Mouse (Mus musculus): ENCODE measurements around the gene Hsf2bp. TPM values are rescaled to one million over a fixed set of nuclear protein-coding genes. Genes with fewer than 3 reads are reported as not detected.

Gene Hsf2bp
- polyA plus RNA-seq, 1 experiment from 2014 or later = 0.34 TPM

- no peak for ATAC-seq (ENCODE audit: insufficient number of reproducible peaks, insufficient read depth, low FRiP score, low TSS enrichment, low read depth)
- Histone ChIP-seq H3K9ac (replicated peaks) (no peak overlapping the region; the same call in 1 of the 2 replicates), H3K27ac (no peak overlapping the region), H3K4me2 (no peak overlapping the region), H3K36me3 (no peaks in the 10 kb centered on the region), H3K9me3 (no peaks in the 10 kb centered on the region), H3K4me3 (replicated peaks) (no peak overlapping the region), H3K4me1 (replicated peaks) (no peaks in the 10 kb centered on the region), H3K27me3 (no peaks in the 10 kb centered on the region)
- 82% methylated on average over 11 of the region's 11 CpGs for WGBS
Measured at GRCm38 (mm10) chr17:31982326-31983190, 53.6 kb downstream of the Hsf2bp start.

- Histone ChIP-seq H3K27me3 (no peaks in the 10 kb centered on the region), H3K9ac (replicated peaks) (no peak overlapping the region), H3K9me3 (no peaks in the 10 kb centered on the region), H3K4me3 (replicated peaks) (no peak overlapping the region), H3K4me1 (replicated peaks) (no peaks in the 10 kb centered on the region), H3K27ac (no peak overlapping the region), H3K4me2 (no peak overlapping the region), H3K36me3 (no peaks in the 10 kb centered on the region)
- WGBS = 66% methylated on average over 4 of the region's 4 CpGs
- no peak for ATAC-seq (ENCODE audit: insufficient number of reproducible peaks, insufficient read depth, low FRiP score, low TSS enrichment, low read depth)
Measured at GRCm38 (mm10) chr17:31979888-31980287, 56.3 kb downstream of the Hsf2bp start.

DNA sequence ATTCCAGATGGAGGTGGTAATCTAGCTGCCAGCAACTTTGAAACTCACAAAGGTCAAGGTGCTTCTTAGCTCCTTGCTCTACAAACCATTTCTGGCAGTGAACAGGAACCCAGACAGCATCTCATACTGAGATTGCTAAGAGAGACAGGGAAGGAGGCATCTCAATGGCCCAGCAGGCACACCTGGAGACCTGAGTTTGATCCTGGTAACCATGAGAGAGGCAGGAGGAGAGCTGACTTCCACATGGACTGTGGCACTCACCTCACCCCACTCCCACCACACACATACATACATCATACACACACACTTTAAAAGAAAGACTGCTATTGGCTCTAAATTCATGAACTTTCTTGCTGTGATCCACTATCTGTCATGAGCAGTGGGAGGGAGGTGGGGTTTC, 59.0 kb downstream of the Hsf2bp start:
- H3K4me3 ChIP-seq (replicated peaks) = no peak overlapping the region
- no peaks in the 10 kb centered on the region for H3K9me3 ChIP-seq
- no peaks in the 10 kb centered on the region for H3K36me3 ChIP-seq
- peaks cover 4% of the 10 kb centered on the region; the same call in 1 of the 2 replicates for H3K4me1 ChIP-seq (replicated peaks)
- no peak overlapping the region for H3K9ac ChIP-seq (replicated peaks)
- H3K27ac ChIP-seq = no peak overlapping the region
- H3K27me3 ChIP-seq = no peaks in the 10 kb centered on the region
- no peak overlapping the region for H3K4me2 ChIP-seq
- no peak for ATAC-seq (ENCODE audit: insufficient number of reproducible peaks, insufficient read depth, low FRiP score, low TSS enrichment, low read depth)

DNA sequence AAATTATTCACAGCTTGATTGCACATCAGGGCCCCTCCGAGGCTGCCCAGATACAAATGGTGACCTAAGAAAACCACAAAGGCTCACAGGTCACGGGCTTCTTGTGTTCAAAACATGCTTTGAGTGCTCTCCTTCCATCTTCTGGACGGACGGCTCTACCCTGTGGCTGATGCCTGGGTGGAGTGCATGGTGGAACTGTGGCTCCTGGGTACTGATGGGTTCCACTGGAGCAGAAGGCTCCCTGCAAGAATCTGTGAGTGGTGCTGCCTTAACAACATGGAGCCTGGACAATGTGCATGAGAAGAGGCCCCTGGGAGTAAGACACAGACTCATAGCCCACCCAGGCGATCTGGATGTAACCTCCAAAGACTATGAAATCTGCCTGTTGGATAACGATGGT, 59.6 kb downstream of the Hsf2bp start:
- WGBS = 84% methylated on average over 6 of the region's 6 CpGs
- no peak overlapping the region for H3K27ac ChIP-seq
- peaks cover 4% of the 10 kb centered on the region; the same call in 1 of the 2 replicates for H3K4me1 ChIP-seq (replicated peaks)
- no peaks in the 10 kb centered on the region for H3K36me3 ChIP-seq
- H3K4me2 ChIP-seq = no peak overlapping the region
- no peak overlapping the region for H3K9ac ChIP-seq (replicated peaks)
- no peaks in the 10 kb centered on the region for H3K9me3 ChIP-seq
- H3K27me3 ChIP-seq = no peaks in the 10 kb centered on the region
- no peak for ATAC-seq (ENCODE audit: insufficient number of reproducible peaks, insufficient read depth, low FRiP score, low TSS enrichment, low read depth)
- H3K4me3 ChIP-seq (replicated peaks) = no peak overlapping the region

DNA sequence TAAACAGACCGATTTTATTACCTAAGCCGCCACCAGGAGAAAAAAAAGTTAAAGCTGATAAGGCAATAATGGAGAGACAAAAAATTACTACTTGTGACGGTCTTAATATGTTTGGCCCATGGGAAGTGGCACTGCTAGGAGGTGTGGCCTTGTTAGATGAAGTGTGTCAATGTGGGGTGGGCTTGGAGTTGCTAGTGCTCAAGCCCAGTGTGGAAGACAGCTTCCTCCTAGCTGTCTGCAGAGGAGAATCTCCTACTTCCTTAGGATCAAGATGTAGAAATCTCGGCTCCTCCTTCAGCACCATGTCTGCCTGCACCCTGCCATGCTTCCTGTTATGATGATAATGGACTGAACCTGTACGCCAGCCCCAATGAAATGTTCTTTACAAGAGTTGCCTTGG, 61.5 kb downstream of the Hsf2bp start:
- 75% methylated on average over 5 of the region's 5 CpGs for WGBS
- Histone ChIP-seq H3K27me3 (no peaks in the 10 kb centered on the region), H3K9me3 (no peaks in the 10 kb centered on the region), H3K4me3 (replicated peaks) (no peak overlapping the region), H3K4me1 (replicated peaks) (peaks cover 4% of the 10 kb centered on the region; the same call in 1 of the 2 replicates), H3K4me2 (no peak overlapping the region), H3K36me3 (no peaks in the 10 kb centered on the region), H3K9ac (replicated peaks) (no peak overlapping the region), H3K27ac (no peak overlapping the region)
- ATAC-seq (ENCODE audit: insufficient number of reproducible peaks, insufficient read depth, low FRiP score, low TSS enrichment, low read depth) = no peak

DNA sequence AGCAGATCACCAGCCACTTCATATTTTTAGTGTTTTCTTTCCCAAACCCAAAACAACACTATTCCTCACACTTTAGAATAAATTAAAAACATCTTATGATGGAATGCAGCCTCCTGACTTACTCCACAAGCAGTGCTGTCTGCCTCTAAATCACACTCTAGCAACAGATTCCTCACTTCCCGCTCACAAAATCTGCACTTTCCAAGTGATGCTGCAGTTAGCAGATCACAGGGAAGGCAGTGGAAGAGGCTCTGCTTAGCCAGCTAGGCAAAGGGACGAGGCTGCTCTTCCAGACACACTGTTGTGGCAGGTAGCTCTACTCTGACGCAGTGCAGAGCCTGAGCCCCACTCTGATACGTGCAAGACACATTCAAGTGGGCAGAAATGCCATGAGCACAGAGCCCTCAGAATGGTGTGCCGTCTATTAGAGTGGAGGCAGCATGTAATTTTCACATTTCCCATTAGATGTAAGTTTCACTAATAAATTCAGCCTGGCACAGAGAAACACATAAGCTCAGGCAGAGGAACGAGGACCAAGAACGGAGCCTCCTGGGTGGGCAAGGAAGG, 62.4 kb downstream of the Hsf2bp start:
- ATAC-seq (ENCODE audit: insufficient number of reproducible peaks, insufficient read depth, low FRiP score, low TSS enrichment, low read depth) = no peak
- Histone ChIP-seq H3K27ac (no peak overlapping the region), H3K36me3 (no peaks in the 10 kb centered on the region), H3K4me3 (replicated peaks) (no peak overlapping the region), H3K4me2 (no peak overlapping the region), H3K4me1 (replicated peaks) (peaks cover 4% of the 10 kb centered on the region; the same call in 1 of the 2 replicates), H3K9me3 (no peaks in the 10 kb centered on the region), H3K27me3 (no peaks in the 10 kb centered on the region), H3K9ac (replicated peaks) (no peak overlapping the region)
- WGBS = 51% methylated on average over 7 of the region's 7 CpGs

GRCm38 (mm10) chr17:31970890-31971289, 65.3 kb downstream of the Hsf2bp start:
- 85% methylated on average over 2 of the region's 2 CpGs for WGBS
- H3K4me3 ChIP-seq (replicated peaks) = no peak overlapping the region
- no peaks in the 10 kb centered on the region for H3K9me3 ChIP-seq
- no peak overlapping the region for H3K27ac ChIP-seq
- H3K36me3 ChIP-seq = no peaks in the 10 kb centered on the region
- no peaks in the 10 kb centered on the region for H3K27me3 ChIP-seq
- peaks cover 8% of the 10 kb centered on the region; the same call in 1 of the 2 replicates for H3K4me1 ChIP-seq (replicated peaks)
- no peak overlapping the region for H3K4me2 ChIP-seq
- no peak overlapping the region for H3K9ac ChIP-seq (replicated peaks)
- no peak for ATAC-seq (ENCODE audit: insufficient number of reproducible peaks, insufficient read depth, low FRiP score, low TSS enrichment, low read depth)

GRCm38 (mm10) chr17:31968801-31969200, 67.3 kb downstream of the Hsf2bp start:
- Histone ChIP-seq H3K4me3 (replicated peaks) (no peak overlapping the region), H3K9ac (replicated peaks) (no peak overlapping the region), H3K36me3 (no peaks in the 10 kb centered on the region), H3K4me2 (no peak overlapping the region), H3K4me1 (replicated peaks) (peaks cover 18% of the 10 kb centered on the region), H3K27ac (no peak overlapping the region), H3K9me3 (no peaks in the 10 kb centered on the region), H3K27me3 (no peaks in the 10 kb centered on the region)
- ATAC-seq (ENCODE audit: insufficient number of reproducible peaks, insufficient read depth, low FRiP score, low TSS enrichment, low read depth) = no peak
- WGBS = 72% methylated on average over 1 of the region's 1 CpGs

GRCm38 (mm10) chr17:31967311-31967710, 68.8 kb downstream of the Hsf2bp start:
- Histone ChIP-seq H3K9me3 (no peaks in the 10 kb centered on the region), H3K4me3 (replicated peaks) (no peak overlapping the region), H3K27ac (no peak overlapping the region), H3K27me3 (no peaks in the 10 kb centered on the region), H3K4me2 (no peak overlapping the region), H3K4me1 (replicated peaks) (peaks cover 15% of the 10 kb centered on the region), H3K9ac (replicated peaks) (no peak overlapping the region), H3K36me3 (no peaks in the 10 kb centered on the region)
- ATAC-seq (ENCODE audit: insufficient number of reproducible peaks, insufficient read depth, low FRiP score, low TSS enrichment, low read depth) = no peak
- WGBS = 89% methylated on average over 4 of the region's 4 CpGs

- no peak for ATAC-seq (ENCODE audit: insufficient number of reproducible peaks, insufficient read depth, low FRiP score, low TSS enrichment, low read depth)
- Histone ChIP-seq H3K27ac (no peak overlapping the region), H3K9me3 (no peaks in the 10 kb centered on the region), H3K27me3 (no peaks in the 10 kb centered on the region), H3K4me2 (no peak overlapping the region), H3K4me3 (replicated peaks) (no peak overlapping the region), H3K9ac (replicated peaks) (no peak overlapping the region), H3K36me3 (no peaks in the 10 kb centered on the region), H3K4me1 (replicated peaks) (peaks cover 15% of the 10 kb centered on the region)
- WGBS = 84% methylated on average over 1 of the region's 1 CpGs
Measured at GRCm38 (mm10) chr17:31966566-31966965, 69.6 kb downstream of the Hsf2bp start.

- H3K9me3 ChIP-seq = no peaks in the 10 kb centered on the region
- no peaks in the 10 kb centered on the region for H3K36me3 ChIP-seq
- H3K9ac ChIP-seq (replicated peaks) = no peak overlapping the region
- no peaks in the 10 kb centered on the region for H3K27me3 ChIP-seq
- ATAC-seq (ENCODE audit: insufficient number of reproducible peaks, insufficient read depth, low FRiP score, low TSS enrichment, low read depth) = no peak
- no peak overlapping the region for H3K4me2 ChIP-seq
- H3K4me3 ChIP-seq (replicated peaks) = no peak overlapping the region
- H3K4me1 ChIP-seq (replicated peaks) = peaks cover 15% of the 10 kb centered on the region
- WGBS = 28% methylated on average over 2 of the region's 2 CpGs
- H3K27ac ChIP-seq = peak overlapping the region; percentile 68; the same call in 1 of the 2 replicates
Measured at GRCm38 (mm10) chr17:31965623-31966022, 70.5 kb downstream of the Hsf2bp start.

Measured in limb, embryonic 12.5 days (tissue).